Mouse (Mus musculus) CH12.LX (cell line): ENCODE data around the gene Wnk4.
A peak's percentile ranks its signal among the peaks of the same experiment; 100 is the strongest.

Experiments
- CHD1 ChIP-seq: IDR thresholded peaks from 2 replicates; pipeline ENCODE4 v1.6.1; 2012; ENCODE audit warnings: low read depth, low read length, improper control_type of control experiment, inconsistent platforms
- CTCF ChIP-seq, 2 experiments: IDR thresholded peaks in 1 of 2; conservative IDR thresholded peaks in 1 of 2; 2 replicates each; pipeline ENCODE4 v1.5.1; 2011 to 2012; ENCODE audit warnings: low read depth in 2 of 2, low read length in 2 of 2, improper control_type of control experiment in 1 of 2, inconsistent platforms in 1 of 2, mild to moderate bottlenecking in 1 of 2, moderate library complexity in 1 of 2
- EP300 ChIP-seq: IDR thresholded peaks from 2 replicates; pipeline ENCODE4 v1.6.1; 2011; ENCODE audit warnings: low read length, improper control_type of control experiment
- SIN3A ChIP-seq: IDR thresholded peaks from 2 replicates; pipeline ENCODE4 v1.6.1; 2012; ENCODE audit warnings: low read length, improper control_type of control experiment, inconsistent platforms
- ZC3H11A ChIP-seq: IDR thresholded peaks from 2 replicates; pipeline ENCODE4 v1.6.1; 2012; ENCODE audit warnings: low read depth, mild to moderate bottlenecking, inconsistent platforms, low read length, improper control_type of control experiment

- TF ChIP-seq EP300 = no peak
- TF ChIP-seq CTCF (conservative IDR thresholded peaks at IDR 0.05 in 1 of 2, IDR thresholded peaks at IDR 0.05 in 1 of 2; ENCODE audit: low read depth in 2 of 2, low read length in 2 of 2) = peak; percentile 30 to 50; a peak in 3 of 4 replicates
- no peak for TF ChIP-seq CHD1
- no peak for TF ChIP-seq SIN3A
- TF ChIP-seq ZC3H11A = no peak
Observed at GRCm38 (mm10) chr11:101300881-101301280, 40.5 kb downstream of the Wnk4 start.
